Mouse (Mus musculus) 3T3-L1 (cell line): ENCODE results near the gene 4930452B06Rik.
A peak's percentile ranks its signal among the peaks of the same experiment; 100 is the strongest.

Experiments
- DNase-seq: peaks from one replicate; pipeline ENCODE4 v3.0.0-alpha.2; 2015; ENCODE audit warnings: low read depth, low spot score

Gene 4930452B06Rik

GRCm38 (mm10) chr14:8525232-8525631 lies 140.8 kb downstream of the 4930452B06Rik start:
- no peak for DNase-seq

DNA sequence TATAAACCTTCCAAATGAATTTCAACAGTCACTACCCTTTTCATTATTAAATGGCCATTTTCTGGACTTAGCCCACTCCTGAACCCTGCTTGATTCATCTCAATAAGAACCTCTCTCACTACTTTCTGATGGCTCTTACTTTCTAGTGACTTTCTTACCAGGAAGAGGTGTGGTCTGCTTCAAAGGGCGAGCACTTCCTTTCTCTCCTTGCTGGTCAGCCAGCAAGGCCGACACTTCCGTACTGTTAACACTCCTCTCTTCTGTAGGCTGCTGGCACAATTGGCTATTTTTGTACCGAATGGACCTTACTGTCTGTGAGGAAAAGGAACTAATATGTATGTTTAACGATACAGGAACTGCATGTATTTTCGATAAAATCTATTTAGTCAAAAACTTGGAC lies 148.4 kb downstream of the 4930452B06Rik start:
- DNase-seq: no peak

- DNase-seq: no peak
Measured at GRCm38 (mm10) chr14:8514071-8514470, 152.0 kb downstream of the 4930452B06Rik start.

- DNase-seq: no peak
Measured at GRCm38 (mm10) chr14:8511276-8511675, 154.8 kb downstream of the 4930452B06Rik start.

- no peak for DNase-seq
Measured at GRCm38 (mm10) chr14:8510288-8510959, 155.6 kb downstream of the 4930452B06Rik start.

GRCm38 (mm10) chr14:8508669-8509068 lies 157.4 kb downstream of the 4930452B06Rik start:
- no peak for DNase-seq

GRCm38 (mm10) chr14:8504206-8504605 lies 161.8 kb downstream of the 4930452B06Rik start:
- no peak for DNase-seq

- no peak for DNase-seq
Measured at GRCm38 (mm10) chr14:8503345-8503744, 162.7 kb downstream of the 4930452B06Rik start.

GRCm38 (mm10) chr14:8502496-8502895 lies 163.5 kb downstream of the 4930452B06Rik start:
- DNase-seq: no peak

DNA sequence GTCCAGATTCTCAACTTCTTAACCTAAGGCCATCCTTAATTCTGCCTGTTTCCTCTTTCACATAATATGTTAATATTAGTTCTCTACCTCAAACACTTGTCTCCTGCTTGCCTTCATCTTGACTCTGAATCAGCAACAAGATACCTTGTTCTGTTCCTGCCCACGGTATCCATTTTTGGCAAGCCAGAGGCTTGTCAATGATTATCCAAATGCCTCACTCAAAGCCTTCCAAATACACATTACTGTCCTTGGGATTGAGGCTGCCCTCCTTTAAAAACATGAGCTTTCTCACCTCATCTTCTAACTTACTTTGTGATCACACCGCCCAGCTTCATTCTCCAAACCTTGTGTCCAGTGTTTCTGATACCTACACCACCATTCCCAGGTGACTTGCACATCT lies 170.3 kb downstream of the 4930452B06Rik start:
- no peak for DNase-seq

DNA sequence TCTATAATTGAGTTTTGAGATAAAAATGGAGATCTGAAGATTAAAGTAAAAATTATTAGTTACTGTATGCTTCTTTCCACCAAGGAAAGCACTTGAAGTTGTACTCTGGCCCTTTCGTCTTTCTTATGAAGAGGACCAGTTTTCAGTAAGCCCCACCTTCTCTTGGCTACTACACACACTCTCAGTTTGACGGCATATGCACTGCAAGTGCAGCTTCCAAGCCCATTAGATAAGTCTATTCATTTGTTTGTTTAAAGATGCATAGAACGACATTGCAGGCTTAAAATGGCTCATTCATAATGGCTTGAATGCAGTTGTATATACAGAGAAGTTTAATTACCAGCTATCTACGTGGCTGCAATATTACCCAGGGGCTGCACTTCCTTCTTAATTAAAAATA lies 171.1 kb downstream of the 4930452B06Rik start:
- DNase-seq: no peak

DNA sequence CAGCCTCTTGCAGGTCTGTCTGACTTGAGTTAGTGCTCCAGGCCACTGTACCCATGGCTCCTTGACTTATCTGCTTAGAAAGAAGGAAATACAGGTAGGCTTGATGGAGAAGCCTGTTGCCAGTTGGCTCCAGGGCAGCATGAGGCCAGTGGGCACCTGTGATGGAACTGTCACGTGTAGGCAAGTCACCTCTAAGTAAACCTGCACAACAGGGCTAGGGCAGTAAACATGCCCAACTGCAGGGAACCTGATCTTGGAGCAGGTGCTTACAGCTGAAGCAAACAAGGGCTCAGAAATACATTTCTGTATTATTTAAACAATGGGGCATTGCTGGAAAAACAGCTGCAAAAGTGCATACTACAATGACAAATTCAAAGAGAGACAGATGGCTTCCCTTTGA lies 171.8 kb downstream of the 4930452B06Rik start:
- no peak for DNase-seq

GRCm38 (mm10) chr14:8478098-8478497 lies 187.9 kb downstream of the 4930452B06Rik start:
- no peak for DNase-seq

GRCm38 (mm10) chr14:8477348-8477747 lies 188.7 kb downstream of the 4930452B06Rik start:
- DNase-seq: no peak

- no peak for DNase-seq
Measured at GRCm38 (mm10) chr14:8476606-8477005, 189.4 kb downstream of the 4930452B06Rik start.

GRCm38 (mm10) chr14:8475851-8476250 lies 190.2 kb downstream of the 4930452B06Rik start:
- DNase-seq: no peak

DNA sequence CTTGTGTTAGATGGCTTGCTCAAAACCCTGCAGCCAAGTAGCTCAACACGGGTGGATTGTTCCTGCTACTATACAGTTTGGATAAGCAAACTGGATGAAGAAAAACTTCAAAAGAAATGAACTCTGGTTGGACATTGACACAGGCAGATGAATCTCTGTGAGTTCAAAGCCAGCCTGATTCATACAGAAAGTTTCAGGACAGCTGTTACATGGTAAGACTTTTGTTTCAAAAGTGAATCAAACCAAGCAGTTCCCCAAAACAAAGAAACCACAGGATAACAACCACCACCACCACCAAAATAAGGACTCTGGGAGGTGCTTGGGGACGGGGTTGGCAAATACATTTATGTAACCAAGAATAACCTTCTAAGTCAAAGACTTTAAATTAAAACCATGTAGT lies 193.2 kb downstream of the 4930452B06Rik start:
- DNase-seq: no peak

DNA sequence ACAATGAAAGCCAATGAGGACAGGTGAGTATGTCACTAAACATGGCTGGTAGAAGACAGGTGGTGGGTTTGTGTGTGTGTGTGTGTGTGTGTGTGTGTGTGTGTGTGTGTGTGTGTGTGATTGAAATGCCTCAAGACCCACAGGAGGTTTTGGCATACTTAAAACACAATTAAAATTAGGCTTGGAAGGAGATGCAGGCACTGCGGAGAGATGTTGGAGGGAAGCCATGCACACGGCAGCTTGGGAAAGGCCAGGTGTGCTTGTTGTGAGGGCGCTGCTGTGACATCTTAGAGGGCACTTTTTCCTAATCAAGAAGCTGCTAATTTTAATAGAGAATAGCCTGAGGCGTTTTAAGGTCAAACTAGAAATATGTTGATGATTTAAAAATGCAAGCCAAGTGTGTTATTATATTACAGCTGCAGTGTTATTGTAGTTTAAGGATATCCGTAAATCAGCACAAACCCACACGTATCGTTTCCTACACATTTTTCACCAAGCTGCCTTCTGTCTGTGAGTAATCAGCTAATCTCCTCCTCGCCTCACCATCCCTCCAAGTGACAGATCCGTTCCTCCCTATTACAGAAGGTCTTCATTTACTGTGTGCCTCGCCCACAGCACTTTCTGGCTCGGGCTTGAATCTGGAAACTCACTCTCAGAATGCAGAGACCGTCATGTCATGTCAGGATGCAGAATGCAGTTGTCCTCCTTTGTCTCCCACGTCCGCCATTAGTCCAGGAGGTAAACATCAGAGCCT lies 201.5 kb downstream of the 4930452B06Rik start:
- no peak for DNase-seq

GRCm38 (mm10) chr14:8462973-8463372 lies 203.1 kb downstream of the 4930452B06Rik start:
- no peak for DNase-seq

GRCm38 (mm10) chr14:8462321-8462909 lies 203.6 kb downstream of the 4930452B06Rik start:
- DNase-seq: no peak

DNA sequence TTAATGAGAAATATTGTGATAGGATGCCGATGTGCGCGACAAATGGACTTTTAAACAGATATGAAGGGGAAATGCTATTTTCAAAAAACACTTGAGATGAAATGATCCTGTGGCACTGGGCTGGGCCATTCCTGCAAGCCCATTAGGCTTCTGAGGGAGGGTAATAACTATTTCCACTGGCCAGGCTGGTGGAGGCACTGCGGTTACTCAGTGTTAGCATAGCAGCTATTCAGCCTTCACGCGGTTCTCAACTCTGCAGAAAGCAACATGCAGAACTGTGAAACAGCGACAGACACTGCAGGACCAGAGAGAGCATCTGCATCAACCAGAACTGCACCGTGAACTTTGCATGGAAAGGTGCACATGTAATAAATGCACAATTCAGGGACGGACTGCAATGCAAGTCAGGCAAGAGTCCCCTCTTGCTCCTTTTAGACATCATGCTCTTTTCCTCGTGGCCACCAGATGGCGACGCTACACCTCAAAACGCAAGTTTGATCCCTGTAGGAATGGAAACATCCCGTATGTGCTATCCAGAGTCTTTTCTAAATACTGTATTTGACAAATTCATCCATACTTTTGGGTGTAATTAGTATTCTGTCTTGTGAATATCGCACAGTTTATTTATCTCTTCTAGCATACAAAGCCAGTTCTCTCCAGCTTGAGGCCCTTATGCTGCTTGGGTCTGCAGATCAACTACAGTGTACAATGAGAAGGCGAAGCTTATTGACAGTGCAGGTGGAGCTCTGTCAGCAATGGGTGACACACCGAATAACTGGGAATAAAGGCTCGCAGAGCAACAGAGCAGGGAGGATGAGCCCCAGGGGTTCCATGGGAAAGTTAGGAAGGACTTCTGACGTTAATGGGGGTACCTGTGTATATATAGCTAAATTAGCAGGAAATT lies 205.6 kb downstream of the 4930452B06Rik start:
- peak; percentile 58 for DNase-seq

DNA sequence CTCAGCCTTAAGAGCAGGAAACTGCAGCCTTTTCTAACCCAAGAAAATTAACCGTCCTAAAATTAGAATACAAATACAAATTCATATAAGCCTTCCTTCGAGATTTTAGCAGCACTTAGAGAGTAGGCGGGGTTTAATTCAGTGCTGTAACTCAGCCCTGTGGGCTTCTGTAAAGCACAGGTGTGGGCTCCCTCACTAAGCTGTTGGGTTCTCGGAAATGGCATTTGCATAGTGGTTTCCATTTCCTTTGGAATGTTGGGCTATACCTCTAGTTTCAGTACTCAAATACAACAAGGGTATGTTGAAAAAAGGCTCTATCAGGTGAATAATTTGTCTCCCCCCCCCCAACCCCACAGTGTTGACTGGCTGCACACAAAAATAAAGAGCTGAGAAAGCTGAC lies 206.3 kb downstream of the 4930452B06Rik start:
- no peak for DNase-seq
